Mouse (Mus musculus) embryonic facial prominence, embryonic 11.5 days (tissue): ENCODE data around the gene Milr1. TPM values are rescaled to one million over a fixed set of nuclear protein-coding genes. Genes with fewer than 3 reads are reported as not detected.
"Not testable (repeated sequence)": the region's sequence is repeated elsewhere in the genome, so short reads cannot be mapped to it uniquely, and the experiment has no call there.

Source experiments
- ATAC-seq: fragments of 200-750 bp; cut with Nextera tagmentation; replicated peaks from 2 replicates; pipeline ENCODE4 v1.8.0; 2017; ENCODE audit warnings: low read depth; ENCODE audit not compliant: insufficient number of reproducible peaks, low FRiP score, low TSS enrichment
- DNase-seq: peaks from one replicate; pipeline ENCODE4 v3.0.0-alpha.2; 2015; ENCODE audit warnings: low spot score
- H3K27ac ChIP-seq: fragments of 300-500 bp; sonication (generic); replicated peaks from 2 replicates; pipeline ENCODE4 v1.5.1; 2014; ENCODE audit warnings: mild to moderate bottlenecking, low read depth, low read length, control low read depth
- H3K27me3 ChIP-seq: fragments of 300-500 bp; sonication (generic); 2 replicates; pipeline ENCODE4 v1.6.1; 2014; ENCODE audit warnings: mild to moderate bottlenecking, low read length, moderate library complexity, mixed read lengths; ENCODE audit not compliant: control insufficient read depth, insufficient read depth
- H3K36me3 ChIP-seq: fragments of 300-500 bp; sonication (generic); replicated peaks from 2 replicates; pipeline ENCODE4 v1.6.1; 2014; ENCODE audit warnings: low read depth, mild to moderate bottlenecking, low read length, moderate library complexity, mixed read lengths; ENCODE audit not compliant: control insufficient read depth, insufficient read depth
- H3K4me1 ChIP-seq: fragments of 300-500 bp; sonication (generic); 2 replicates; pipeline ENCODE4 v1.6.1; 2014; ENCODE audit warnings: low read length, mixed read lengths; ENCODE audit not compliant: control insufficient read depth, insufficient read depth
- H3K4me2 ChIP-seq: fragments of 300-500 bp; sonication (generic); 2 replicates; pipeline ENCODE4 v1.6.1; 2014; ENCODE audit warnings: low read depth, mild to moderate bottlenecking, control low read depth, low read length, moderate library complexity
- H3K4me3 ChIP-seq: fragments of 300-500 bp; sonication (generic); 2 replicates; pipeline ENCODE4 v1.5.1; 2014; ENCODE audit warnings: low read depth, low read length, control low read depth
- H3K9ac ChIP-seq: fragments of 300-500 bp; sonication (generic); replicated peaks from 2 replicates; pipeline ENCODE4 v1.6.1; 2014; ENCODE audit warnings: mild to moderate bottlenecking, control low read depth, low read length
- H3K9me3 ChIP-seq: fragments of 300-500 bp; sonication (generic); replicated peaks from 2 replicates; pipeline ENCODE4 v1.6.1; 2016; ENCODE audit warnings: mild to moderate bottlenecking, low read length, inconsistent platforms, mixed read lengths; ENCODE audit not compliant: control insufficient read depth
- WGBS: fragments of 180-500 bp; shearing (Covaris S2); extraction: QIAGEN DNeasy Blood & Tissue Kit; methylation state at CpG from one replicate; pipeline ENCODE4 v1.1.7; 2014; 5-methylcytosine and 5-hydroxymethylcytosine counted together
- polyA plus RNA-seq: library from polyadenylated mRNA; unstranded; fragments of >200 nt; fragmentation: Nextera tagmentation; extraction: Ambion mirVana; gene quantifications from 2 replicates; pipeline ENCODE4 v1.2.1, GENCODE M21; 2014

Milr1 gene
- polyA plus RNA-seq, 1 experiment from 2014 or later: 0.94 TPM

DNA sequence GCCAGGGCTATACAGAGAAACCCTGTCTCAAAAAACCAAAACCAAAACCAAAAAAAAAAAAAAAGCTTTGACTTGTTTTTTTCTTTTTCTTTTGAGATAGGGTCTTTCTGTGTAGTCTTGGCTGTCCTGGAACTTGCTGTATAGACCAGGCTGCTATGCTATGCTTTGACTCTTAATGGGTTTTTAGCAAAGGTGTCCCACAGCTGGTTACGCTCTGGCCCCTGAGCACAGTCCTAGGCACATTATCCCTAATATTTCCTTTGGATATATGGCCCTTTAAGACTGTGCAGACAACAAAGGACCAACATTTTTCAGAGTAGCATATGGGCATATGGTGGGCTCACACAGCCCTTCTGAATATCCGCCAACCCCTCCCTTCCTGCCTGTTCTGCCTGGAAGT lies 11.9 kb upstream of the Milr1 start:
- Histone ChIP-seq H3K36me3 (no peaks in the 10 kb centered on the region), H3K9ac (no peak overlapping the region), H3K4me3 (no peak overlapping the region), H3K27ac (no peak overlapping the region), H3K9me3 (no peaks in the 10 kb centered on the region), H3K27me3 (no peaks in the 10 kb centered on the region), H3K4me2 (no peak overlapping the region), H3K4me1 (no peaks in the 10 kb centered on the region)
- WGBS: 88% methylated on average over 2 of the region's 2 CpGs
- no peak for ATAC-seq
- DNase-seq: no peak

DNA sequence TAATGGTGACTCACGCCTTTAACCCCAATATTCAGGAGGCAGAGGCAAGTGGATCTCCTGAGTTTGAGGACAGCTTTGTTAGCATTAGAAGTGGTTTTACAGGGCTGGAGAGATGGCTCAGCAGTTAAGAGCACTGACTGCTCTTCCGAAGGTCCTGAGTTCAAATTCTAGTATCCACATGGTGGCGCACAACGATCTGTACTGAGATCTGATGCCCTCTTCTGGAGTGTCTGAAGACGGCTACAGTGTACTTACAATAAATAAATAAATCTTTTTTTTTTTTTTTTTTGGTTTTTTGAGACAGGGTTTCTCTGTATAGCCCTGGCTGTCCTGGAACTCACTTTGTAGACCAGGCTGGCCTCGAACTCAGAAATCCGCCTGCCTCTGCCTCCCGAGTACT lies 10.3 kb upstream of the Milr1 start:
- H3K4me3 ChIP-seq, ATAC-seq, H3K4me1 ChIP-seq, H3K36me3 ChIP-seq, H3K27me3 ChIP-seq, H3K9ac ChIP-seq, H3K27ac ChIP-seq, H3K9me3 ChIP-seq, DNase-seq, H3K4me2 ChIP-seq: not testable (repeated sequence)
- 92% methylated on average over 5 of the region's 8 CpGs for WGBS

DNA sequence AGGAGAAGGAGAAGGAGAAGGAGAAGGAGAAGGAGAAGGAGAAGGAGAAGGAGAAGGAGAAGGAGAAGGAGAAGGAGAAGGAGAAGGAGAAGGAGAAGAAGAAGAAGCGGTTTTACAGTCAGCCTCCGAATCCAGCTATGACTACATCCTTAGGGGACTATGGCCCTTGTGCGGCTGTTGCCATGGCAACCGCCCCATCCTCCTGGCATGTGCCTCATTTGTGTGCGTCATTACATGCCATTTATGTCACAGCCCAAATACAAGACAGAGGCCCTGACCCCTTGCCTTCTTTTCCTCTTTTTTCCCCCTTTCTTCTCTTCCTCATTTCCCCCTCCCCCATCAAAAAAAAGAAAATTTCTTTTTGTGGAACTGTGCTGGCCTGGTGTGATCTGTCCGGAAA lies 9.8 kb upstream of the Milr1 start:
- no peaks in the 10 kb centered on the region for H3K36me3 ChIP-seq
- H3K9me3 ChIP-seq: no peaks in the 10 kb centered on the region
- no peak overlapping the region for H3K4me2 ChIP-seq
- 65% methylated on average over 6 of the region's 6 CpGs for WGBS
- no peak overlapping the region for H3K27ac ChIP-seq
- ATAC-seq: no peak
- H3K9ac ChIP-seq: no peak overlapping the region
- H3K4me3 ChIP-seq: no peak overlapping the region
- no peaks in the 10 kb centered on the region for H3K4me1 ChIP-seq
- no peaks in the 10 kb centered on the region for H3K27me3 ChIP-seq
- peak; percentile 64 for DNase-seq

DNA sequence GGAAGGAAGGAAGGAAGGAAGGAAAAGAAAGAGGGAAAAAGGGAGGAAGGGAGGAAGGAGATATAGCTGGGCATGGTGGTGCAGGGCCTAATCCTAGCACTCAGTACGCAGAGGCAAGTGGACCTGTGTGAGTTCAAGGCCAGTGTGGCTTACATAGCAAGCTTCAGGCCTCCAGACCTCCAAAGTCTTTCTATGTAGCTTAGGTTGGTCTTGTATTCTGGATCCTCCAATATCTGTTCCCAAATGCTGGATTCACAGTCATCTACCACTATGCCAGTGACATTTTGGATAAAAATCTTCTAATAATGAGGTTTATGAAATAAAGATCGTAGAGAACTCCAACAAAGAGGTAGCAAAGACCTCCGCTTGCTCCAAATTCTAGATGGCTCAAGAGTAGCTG lies 9.2 kb upstream of the Milr1 start:
- Histone ChIP-seq H3K36me3 (no peaks in the 10 kb centered on the region), H3K4me3 (no peak overlapping the region), H3K27ac (no peak overlapping the region), H3K9me3 (no peaks in the 10 kb centered on the region), H3K4me1 (no peaks in the 10 kb centered on the region), H3K4me2 (no peak overlapping the region), H3K9ac (no peak overlapping the region), H3K27me3 (no peaks in the 10 kb centered on the region)
- WGBS: 91% methylated on average over 3 of the region's 3 CpGs
- DNase-seq (no peak), ATAC-seq (no peak)

DNA sequence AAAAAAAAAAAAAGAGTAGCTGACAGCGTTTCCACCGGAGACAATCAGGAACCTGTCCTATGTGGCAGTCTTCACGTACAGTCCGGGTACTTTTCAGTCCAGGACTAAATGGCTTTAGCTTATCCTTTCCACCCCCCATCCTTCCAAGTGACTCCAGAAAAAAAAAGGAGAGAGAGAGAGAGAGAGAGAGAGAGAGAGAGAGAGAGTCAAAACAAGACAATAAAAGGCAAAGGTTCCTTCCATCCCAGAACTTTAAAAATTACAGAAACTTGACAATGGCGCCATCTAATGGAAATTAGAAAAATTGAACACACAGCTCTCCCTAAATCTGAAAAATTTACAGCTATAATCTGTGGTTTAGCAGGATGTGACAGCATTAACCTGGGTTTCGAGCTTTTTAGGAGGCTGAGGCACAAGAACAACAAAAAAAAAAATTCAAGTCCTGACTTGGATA lies 8.6 kb upstream of the Milr1 start:
- Histone ChIP-seq H3K36me3 (no peaks in the 10 kb centered on the region), H3K9me3 (no peaks in the 10 kb centered on the region), H3K9ac (no peak overlapping the region), H3K4me1 (no peaks in the 10 kb centered on the region), H3K27ac (no peak overlapping the region), H3K4me3 (no peak overlapping the region), H3K4me2 (no peak overlapping the region), H3K27me3 (no peaks in the 10 kb centered on the region)
- 53% methylated on average over 6 of the region's 6 CpGs for WGBS
- peak; percentile 62 for DNase-seq
- no peak for ATAC-seq

DNA sequence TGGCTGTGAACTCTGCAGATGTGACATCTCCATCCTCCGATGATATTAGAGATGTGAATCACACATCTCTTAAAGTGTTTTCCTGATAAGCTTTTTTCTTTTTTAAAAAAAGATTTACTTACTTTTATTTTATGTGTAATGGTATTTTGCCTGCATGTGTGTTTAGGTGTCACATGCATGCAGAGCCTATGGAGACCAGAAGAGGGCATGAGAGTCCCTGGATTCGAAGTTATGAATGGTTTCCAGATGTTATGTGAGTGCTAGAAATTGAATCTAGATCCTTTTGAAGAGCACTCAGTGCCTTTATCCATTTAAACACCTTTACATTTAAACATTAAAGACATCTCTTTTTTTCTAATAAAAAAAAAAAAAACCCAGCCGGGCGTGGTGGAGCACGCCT lies 6.1 kb upstream of the Milr1 start:
- ATAC-seq (no peak), DNase-seq (no peak)
- no peak overlapping the region for H3K9ac ChIP-seq
- H3K27ac ChIP-seq: no peak overlapping the region
- H3K4me3 ChIP-seq: no peak overlapping the region
- H3K4me1 ChIP-seq: no peaks in the 10 kb centered on the region
- 88% methylated on average over 5 of the region's 5 CpGs for WGBS
- no peaks in the 10 kb centered on the region for H3K36me3 ChIP-seq
- no peaks in the 10 kb centered on the region for H3K27me3 ChIP-seq
- no peak overlapping the region for H3K4me2 ChIP-seq
- H3K9me3 ChIP-seq: no peaks in the 10 kb centered on the region

DNA sequence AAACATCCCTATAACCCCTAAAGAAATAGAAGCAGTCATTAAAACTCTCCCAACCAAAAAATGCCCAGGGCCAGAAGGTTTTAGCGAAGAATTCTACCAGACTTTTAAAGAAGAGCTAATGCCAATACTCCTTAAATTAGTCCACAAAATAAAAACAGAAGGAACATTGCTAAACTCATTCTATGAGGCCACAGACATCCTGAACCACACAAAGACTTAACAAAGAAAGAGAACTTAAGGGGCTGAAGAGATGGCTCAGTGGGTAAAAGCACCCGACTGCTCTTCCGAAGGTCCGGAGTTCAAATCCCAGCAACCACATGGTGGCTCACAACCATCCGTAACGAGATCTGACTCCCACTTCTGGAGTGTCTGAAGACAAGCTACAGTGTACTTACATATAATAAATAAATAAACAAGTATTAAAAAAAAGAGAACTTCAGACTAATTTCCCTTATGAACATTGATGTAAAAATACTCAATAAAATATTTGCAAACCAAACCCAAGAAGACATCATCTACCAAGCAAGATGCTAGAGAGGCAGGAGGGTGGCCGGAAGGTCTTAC lies 1.4 kb upstream of the Milr1 start:
- not testable (repeated sequence) for H3K4me3 ChIP-seq, H3K4me2 ChIP-seq, H3K9me3 ChIP-seq, H3K4me1 ChIP-seq, H3K9ac ChIP-seq, H3K36me3 ChIP-seq, ATAC-seq, H3K27me3 ChIP-seq, H3K27ac ChIP-seq, DNase-seq
- 94% methylated on average over 7 of the region's 7 CpGs for WGBS

DNA sequence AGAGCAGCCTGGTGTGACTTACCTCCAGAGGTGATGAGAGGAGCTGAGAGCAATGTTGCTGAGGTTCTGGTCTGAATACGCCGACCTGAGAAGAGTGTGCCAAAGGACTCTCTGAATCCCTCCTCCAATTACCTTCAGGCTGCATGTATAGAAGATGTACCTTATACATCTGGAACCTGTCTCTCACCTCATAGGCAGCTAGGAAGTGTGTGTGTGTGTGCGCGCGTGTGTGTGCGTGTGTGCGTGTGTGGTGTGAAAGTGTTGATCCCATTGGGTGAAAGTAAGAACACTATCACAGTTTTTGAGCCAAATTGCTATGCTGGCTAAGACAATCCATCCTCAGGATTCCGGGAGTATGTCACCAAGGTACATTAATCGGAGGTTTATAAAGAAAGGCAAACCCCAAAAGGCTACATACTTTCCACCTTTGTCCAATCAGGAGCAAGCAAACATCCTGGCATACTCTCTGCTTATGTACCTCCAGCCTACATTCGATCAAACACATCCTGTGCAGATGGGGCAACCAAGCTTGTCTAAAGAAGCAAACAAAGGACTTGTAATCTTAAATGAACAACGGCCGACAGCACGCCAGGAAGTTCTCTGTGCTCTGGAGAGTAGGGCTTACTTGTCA lies 790 bp upstream of the Milr1 start, which contains the start of gene Pecam1:
Pecam1 (minus strand) TSS at position 508 of the 631 bp plus-strand sequence.
- DNase-seq (no peak), ATAC-seq (no peak)
- no peak within 1 kb of the TSS for H3K27ac ChIP-seq
- no peaks in the 10 kb centered on the region for H3K27me3 ChIP-seq
- no peak within 1 kb of the TSS for H3K4me3 ChIP-seq
- no peaks in the 10 kb centered on the region for H3K9me3 ChIP-seq
- H3K9ac ChIP-seq: no peak within 1 kb of the TSS
- no peak within 1 kb of the TSS for H3K4me2 ChIP-seq
- no peaks in the 10 kb centered on the region for H3K4me1 ChIP-seq
- no peaks in the 10 kb centered on the region for H3K36me3 ChIP-seq
- 85% methylated on average over 13 of the region's 13 CpGs for WGBS
